Mouse (Mus musculus) megakaryocyte, embryonic 14.5 days (primary cell): ENCODE measurements around the gene Cspg4.

ENCODE experiments used
- FLI1 ChIP-seq: IDR thresholded peaks from 2 replicates; pipeline ENCODE4 v1.6.1; 2012; ENCODE audit warnings: low read length, inconsistent platforms, mixed read lengths
- GATA1 ChIP-seq: IDR thresholded peaks from 3 replicates; pipeline ENCODE4 v1.6.1; 2012; ENCODE audit warnings: mixed read lengths, low read length, inconsistent platforms, borderline replicate concordance

- TF ChIP-seq FLI1: no peak
- no peak for TF ChIP-seq GATA1
Observed at GRCm38 (mm10) chr9:56832900-56833299, 31.9 kb upstream of the Cspg4 start.
